Mouse (Mus musculus) thymus, postnatal 4 days (tissue): ENCODE measurements around the gene Stxbp5l.
"Not testable (repeated sequence)": the region's sequence is repeated elsewhere in the genome, so short reads cannot be mapped to it uniquely, and the experiment has no call there.

Source experiments
- DNase-seq: peaks from one replicate; pipeline ENCODE4 v3.0.0; 2021

Gene Stxbp5l

DNA sequence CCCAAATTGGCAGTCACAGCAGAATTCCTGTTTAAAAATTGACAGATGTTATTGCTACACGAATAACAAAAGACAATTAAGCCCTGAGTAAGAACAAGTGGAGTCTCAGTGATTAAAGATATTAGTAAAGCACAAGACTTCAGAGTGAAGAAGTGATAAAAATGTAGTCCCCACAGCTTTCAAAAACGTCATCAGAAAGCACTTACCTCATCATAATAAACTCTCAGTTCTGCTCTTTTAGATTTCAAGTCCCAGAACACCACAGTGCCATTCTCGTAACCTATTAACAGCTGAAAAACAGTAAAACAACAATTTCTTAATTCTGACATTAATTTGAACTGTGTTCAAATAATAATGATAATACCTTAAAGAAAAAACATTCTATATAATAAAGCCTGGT lies 123.1 kb downstream of the Stxbp5l start:
- no peak for DNase-seq

DNA sequence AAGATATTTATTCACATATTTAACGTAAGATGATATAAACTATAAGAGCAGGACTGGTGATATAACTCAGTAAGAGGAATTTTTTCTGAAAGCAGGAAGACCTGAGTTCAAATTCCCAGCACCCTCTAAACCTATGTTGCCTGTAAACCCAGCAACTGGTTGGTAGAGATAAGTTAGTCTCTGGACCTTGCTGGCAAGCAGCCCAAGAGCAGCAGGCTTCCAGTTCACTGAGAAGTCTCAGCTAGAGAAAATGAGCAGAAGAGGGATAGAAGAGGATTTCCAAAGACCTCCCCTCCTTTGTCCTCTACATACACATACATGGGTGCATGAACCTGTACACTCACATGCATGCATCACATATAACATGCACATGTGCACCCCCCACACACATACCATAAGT lies 165.6 kb downstream of the Stxbp5l start:
- no peak for DNase-seq

DNA sequence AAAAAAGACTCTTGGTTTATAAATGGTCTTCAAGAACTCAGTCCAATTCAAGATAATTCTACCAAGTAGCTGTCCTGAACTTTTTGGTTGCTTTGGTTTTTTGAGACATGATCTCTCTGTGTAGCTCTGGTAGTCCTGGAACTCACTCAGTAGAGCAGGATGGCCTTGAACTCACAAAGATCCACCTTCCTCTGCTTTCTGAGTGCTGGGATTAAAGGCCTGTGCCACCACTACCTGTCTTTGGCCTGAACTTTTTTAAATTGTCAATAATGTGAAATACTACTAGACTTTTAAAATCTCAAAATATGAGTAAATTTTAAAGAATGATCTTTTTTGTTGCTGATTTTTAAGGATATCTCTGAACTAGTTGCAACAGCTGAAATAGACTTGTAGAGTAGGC lies 176.0 kb downstream of the Stxbp5l start:
- DNase-seq: no peak

DNA sequence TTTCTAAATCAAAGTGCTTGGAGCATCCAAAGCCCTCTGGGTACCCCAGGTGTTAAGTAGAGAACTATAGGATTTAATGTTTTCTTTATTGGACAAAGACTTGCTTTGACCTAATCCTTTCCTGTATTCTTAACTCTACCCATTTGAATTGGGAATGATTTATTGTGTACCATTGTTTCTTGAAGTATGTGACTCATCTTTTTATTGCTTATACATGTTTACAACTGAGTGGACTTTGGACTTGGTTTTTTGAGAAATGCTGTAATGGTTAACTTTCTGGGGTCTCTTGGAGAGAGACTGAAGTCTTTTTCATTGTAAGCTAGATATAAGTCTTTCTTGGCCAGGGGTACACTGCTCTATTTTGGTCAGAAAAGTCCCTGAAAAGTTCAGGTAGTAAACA lies 190.6 kb downstream of the Stxbp5l start:
- no peak for DNase-seq

DNA sequence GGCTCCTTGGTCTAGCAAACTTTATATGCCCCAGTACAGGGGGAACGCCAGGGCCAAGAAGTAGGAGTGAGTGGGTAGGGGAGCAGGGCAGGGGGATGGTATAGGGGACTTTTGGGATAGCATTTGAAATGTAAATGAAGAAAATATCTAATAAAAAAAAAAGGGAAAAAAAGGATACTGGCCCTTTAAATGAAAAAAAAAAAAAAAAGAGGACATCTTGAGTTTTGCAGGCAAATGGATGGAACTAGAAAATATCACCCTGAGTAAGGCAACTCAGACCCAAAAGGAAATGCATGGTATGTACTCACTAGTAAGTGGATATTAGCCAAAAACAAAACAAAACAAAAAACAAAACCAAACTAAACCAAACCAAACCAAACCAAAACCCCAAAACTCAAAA lies 259.6 kb downstream of the Stxbp5l start:
- not testable (repeated sequence) for DNase-seq

DNA sequence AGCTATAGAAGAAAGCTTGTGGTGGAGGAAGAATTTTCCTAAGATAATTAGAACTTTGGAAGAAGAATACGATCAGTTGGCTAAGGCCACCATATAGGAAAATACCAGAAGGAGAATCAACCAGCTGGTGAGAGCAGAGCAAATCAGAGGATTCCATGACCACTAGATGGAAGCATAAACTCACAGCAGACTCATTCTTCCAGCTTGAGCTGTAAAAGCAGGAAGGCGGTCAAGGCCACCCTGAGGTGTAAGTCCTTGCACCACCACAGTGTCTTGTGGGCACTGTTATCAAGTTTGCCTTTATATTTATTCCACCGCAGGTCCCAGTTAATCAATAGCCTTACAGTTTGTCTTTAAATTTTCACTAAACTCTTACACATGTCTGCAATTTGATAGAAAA lies 275.5 kb downstream of the Stxbp5l start:
- DNase-seq: no peak

DNA sequence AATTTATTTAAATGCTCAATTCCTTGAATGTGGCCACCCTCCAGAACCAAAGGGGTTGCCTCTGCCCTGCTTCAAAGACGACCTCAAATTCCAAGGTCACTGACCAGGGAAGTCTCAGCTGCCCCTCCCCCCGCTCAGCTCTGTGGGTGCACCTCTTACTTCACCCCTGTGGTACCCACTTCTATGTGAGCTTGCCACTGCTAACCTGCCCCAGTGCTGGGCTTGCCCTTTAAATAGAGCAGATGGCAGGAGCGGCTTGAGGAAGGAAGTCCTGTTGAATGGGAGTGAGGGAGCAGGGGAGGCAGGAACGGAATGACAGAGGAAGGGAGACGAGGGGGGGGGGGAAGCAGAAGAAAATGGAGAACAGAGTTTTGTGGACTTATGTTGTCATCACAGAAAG lies 276.0 kb downstream of the Stxbp5l start:
- DNase-seq: no peak

DNA sequence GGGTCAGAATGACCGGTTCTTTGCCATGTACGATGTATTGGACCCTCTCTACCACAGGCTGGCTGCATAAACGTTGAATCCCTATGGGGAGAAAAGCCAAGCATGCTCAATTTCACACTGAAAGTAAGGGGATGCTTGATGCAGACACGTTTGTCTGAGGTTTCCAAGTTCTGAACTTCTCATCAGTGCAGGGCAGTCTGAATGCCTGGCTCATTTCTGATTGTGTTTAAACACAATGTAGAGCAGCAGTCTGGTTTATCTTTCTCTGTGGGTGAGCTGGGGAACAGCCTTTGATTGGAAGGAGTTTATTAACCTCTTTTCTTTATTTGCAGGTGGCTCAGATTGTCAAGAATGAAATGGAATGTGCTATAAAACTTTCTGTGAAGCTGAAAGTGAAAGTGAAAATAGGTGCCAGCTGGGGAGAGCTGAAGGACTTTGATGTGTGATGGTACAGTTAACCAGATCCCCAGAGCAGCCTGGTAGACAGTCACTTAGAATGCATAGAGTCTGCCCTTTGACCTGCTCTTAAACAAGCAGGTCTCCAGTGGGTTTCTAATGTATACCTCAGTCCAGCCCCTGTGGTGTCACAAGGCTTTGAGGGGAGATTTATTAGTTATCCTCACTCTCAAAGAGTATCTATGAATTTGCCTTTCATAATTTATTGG lies 290.5 kb downstream of the Stxbp5l start:
- DNase-seq: peak; percentile 28

DNA sequence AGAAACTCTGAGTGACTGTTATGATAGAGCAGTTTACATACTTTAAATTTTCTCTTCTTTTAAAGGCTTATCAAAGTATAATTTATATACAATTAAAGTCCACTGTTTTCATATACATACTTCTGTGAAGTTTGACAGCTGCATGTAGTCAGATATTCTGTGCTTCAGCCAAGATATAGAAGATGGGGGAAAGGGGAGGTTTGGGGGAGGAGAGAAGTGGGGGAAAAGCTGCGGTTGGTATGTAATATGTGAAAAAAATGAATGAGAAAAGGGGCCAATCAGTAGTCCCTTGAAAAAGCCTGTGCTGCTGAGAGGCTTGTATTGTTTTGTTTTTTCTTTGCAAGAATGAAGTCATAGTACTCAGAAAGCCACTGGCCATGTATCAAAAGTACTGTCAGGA lies 295.1 kb downstream of the Stxbp5l start:
- no peak for DNase-seq

DNA sequence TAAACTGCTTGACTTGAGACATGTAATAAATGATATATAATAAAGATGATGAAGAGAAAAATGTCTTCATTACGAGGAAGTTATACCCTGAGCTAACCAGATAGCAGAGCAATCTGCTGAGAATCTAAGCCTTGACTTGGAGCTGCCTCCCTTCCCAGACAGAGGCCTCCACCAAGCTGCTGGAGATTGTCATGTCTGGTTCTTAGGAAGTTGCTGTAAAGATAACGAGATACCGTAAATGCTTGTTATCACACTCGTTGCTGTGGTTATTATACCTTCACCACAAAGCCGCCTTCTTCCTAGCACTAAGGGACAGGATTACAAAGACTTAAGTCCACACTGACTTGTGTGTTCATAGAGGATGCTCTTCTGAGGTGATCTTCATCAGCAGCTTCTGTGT lies 312.4 kb downstream of the Stxbp5l start:
- no peak for DNase-seq
